Mouse (Mus musculus) C2C12 (cell line): ENCODE results near the gene Clybl. TPM values are rescaled to one million over a fixed set of nuclear protein-coding genes. Genes with fewer than 3 reads are reported as not detected.

Experiments
- H3K27me3 ChIP-seq: one replicate; pipeline ENCODE4 v1.6.1; 2011; ENCODE audit not compliant: control insufficient read depth, insufficient read depth, insufficient read length
- H3K36me3 ChIP-seq: one replicate; pipeline ENCODE4 v1.6.1; 2011; ENCODE audit not compliant: control insufficient read depth, insufficient read depth
- H3K4me3 ChIP-seq: one replicate; pipeline ENCODE4 v1.5.1; 2011; ENCODE audit warnings: mild to moderate bottlenecking, control low read depth; ENCODE audit not compliant: poor library complexity, insufficient read depth, severe bottlenecking
- H3K79me2 ChIP-seq: one replicate; pipeline ENCODE4 v1.6.1; 2011; ENCODE audit not compliant: control insufficient read depth, insufficient read depth
- H3K79me3 ChIP-seq: one replicate; pipeline ENCODE4 v1.6.1; 2011; ENCODE audit warnings: low read depth, control low read depth
- H3ac ChIP-seq: one replicate; pipeline ENCODE3; 2011; ENCODE audit warnings: low read depth; ENCODE audit not compliant: control insufficient read depth, insufficient read length
- CEBPB ChIP-seq: IDR thresholded peaks from one replicate; pipeline ENCODE4 v1.6.1; 2011; ENCODE audit warnings: low read depth, mild to moderate bottlenecking, control low read depth, moderate library complexity
- CTCF ChIP-seq: IDR thresholded peaks from one replicate; pipeline ENCODE4 v1.5.1; 2011; ENCODE audit not compliant: control insufficient read depth, insufficient read depth, insufficient read length
- FOSL1 ChIP-seq: IDR thresholded peaks from one replicate; pipeline ENCODE4 v1.8.0; 2011; ENCODE audit warnings: mild to moderate bottlenecking, low read length; ENCODE audit not compliant: poor library complexity, insufficient read depth, severe bottlenecking
- MAX ChIP-seq: IDR thresholded peaks from one replicate; pipeline ENCODE4 v1.6.1; 2011; ENCODE audit warnings: mild to moderate bottlenecking, control low read depth
- MYOD1 ChIP-seq: IDR thresholded peaks from one replicate; pipeline ENCODE4 v1.6.1; 2011; ENCODE audit warnings: low read depth; ENCODE audit not compliant: control insufficient read depth, insufficient read length
- MYOG ChIP-seq: IDR thresholded peaks from one replicate; pipeline ENCODE4 v1.6.1; 2011; ENCODE audit not compliant: control insufficient read depth, insufficient read length; ENCODE audit errors: extremely low read depth
- USF1 ChIP-seq: IDR thresholded peaks from one replicate; pipeline ENCODE4 v1.6.1; 2011; ENCODE audit warnings: low read depth, mild to moderate bottlenecking, control low read depth, moderate library complexity
- long read RNA-seq, 2 experiments: library from polyadenylated mRNA; unstranded; transcript quantifications; one replicate each; pipeline ENCODE4 v2.0.0; 2019 to 2020
- polyA plus RNA-seq: library from polyadenylated mRNA; unstranded; fragments of >200 nt; fragmentation: generic; extraction: Trizol; gene quantifications from one replicate; pipeline ENCODE4 v1.2.1, GENCODE M21; 2012; ENCODE audit warnings: missing spikeins

Clybl gene
- polyA plus RNA-seq = 5.2 TPM
- long read RNA-seq, experiment 1, transcript Clybl-201 (8 exons, 1,231 nt) = major isoform, 22 of 29 reads
- long read RNA-seq, experiment 1, partial matches to known transcripts = 6 of 29 reads
- long read RNA-seq, experiment 1, other reads (novel, unspliced or antisense) = 1 of 29 reads
- long read RNA-seq, experiment 2, transcript Clybl-201 (8 exons, 1,231 nt) = major isoform, 11 of 14 reads
- long read RNA-seq, experiment 2, partial matches to known transcripts = 0 of 14 reads
- long read RNA-seq, experiment 2, other reads (novel, unspliced or antisense) = 3 of 14 reads

- Histone ChIP-seq H3ac (peak within 1 kb of the TSS; percentile 86), H3K4me3 (peak within 1 kb of the TSS; percentile 52), H3K79me2 (no peaks in the 10 kb centered on the region), H3K27me3 (no peaks in the 10 kb centered on the region), H3K36me3 (no peaks in the 10 kb centered on the region), H3K79me3 (no peaks in the 10 kb centered on the region)
- TF ChIP-seq USF1 = no peak
- no peak for TF ChIP-seq MYOD1
- no peak for TF ChIP-seq CEBPB
- TF ChIP-seq FOSL1 = no peak
- TF ChIP-seq MAX = no peak
- peak; percentile 28 for TF ChIP-seq CTCF
- TF ChIP-seq MYOG = no peak
These were observed at the start of gene Clybl for GRCm38 (mm10) chr14:122181078-122181814. Clybl (plus strand) TSS chr14:122181704.

DNA sequence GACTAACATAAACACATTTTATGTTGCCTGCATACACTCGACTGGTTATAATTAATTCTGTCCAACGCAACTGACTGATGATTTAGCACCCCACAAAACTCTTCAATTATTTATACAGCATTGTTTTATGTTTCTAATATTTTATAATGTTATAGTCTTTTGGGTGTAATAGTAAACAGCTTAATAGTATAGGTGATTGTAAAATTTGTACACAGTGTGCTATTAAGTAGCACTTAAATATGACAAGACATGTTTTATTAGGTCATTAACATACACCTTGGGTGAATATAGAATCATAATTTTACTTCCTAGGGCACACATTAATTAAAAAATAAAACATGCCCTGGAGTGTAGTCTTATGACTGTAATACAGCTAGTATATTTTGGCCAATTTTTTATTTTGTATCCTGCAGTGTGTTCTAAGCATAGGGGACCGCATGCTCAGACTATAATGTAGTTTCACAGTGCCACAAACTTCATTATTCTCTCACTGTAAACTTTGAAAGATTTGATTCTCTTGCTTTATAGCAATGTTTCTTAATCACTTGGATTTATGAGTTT, 45.1 kb upstream of the Clybl start:
- Histone ChIP-seq H3K4me3 (no peak overlapping the region), H3K27me3 (no peaks in the 10 kb centered on the region), H3K36me3 (peaks cover 60% of the 10 kb centered on the region), H3K79me3 (peaks cover 5% of the 10 kb centered on the region), H3ac (no peak overlapping the region), H3K79me2 (peaks cover 8% of the 10 kb centered on the region)
- no peak for TF ChIP-seq MYOG
- no peak for TF ChIP-seq USF1
- TF ChIP-seq MAX = no peak

- peaks cover 8% of the 10 kb centered on the region for H3K79me2 ChIP-seq
- peaks cover 64% of the 10 kb centered on the region for H3K36me3 ChIP-seq
- no peak overlapping the region for H3K4me3 ChIP-seq
- peaks cover 4% of the 10 kb centered on the region for H3K79me3 ChIP-seq
- no peak overlapping the region for H3ac ChIP-seq
- TF ChIP-seq MYOG (no peak), USF1 (peak; percentile 3), MAX (no peak), CTCF (no peak)
- no peaks in the 10 kb centered on the region for H3K27me3 ChIP-seq
These were observed 44.3 kb upstream of the Clybl start for GRCm38 (mm10) chr14:122137234-122137633.

GRCm38 (mm10) chr14:122140126-122140525, 41.4 kb upstream of the Clybl start:
- Histone ChIP-seq H3K4me3 (no peak overlapping the region), H3K79me3 (no peaks in the 10 kb centered on the region), H3K79me2 (peaks cover 8% of the 10 kb centered on the region), H3K36me3 (peaks cover 77% of the 10 kb centered on the region), H3ac (no peak overlapping the region), H3K27me3 (no peaks in the 10 kb centered on the region)
- TF ChIP-seq CEBPB (no peak), MYOG (no peak), USF1 (no peak), FOSL1 (no peak), MYOD1 (no peak), CTCF (no peak), MAX (no peak)

- Histone ChIP-seq H3K79me3 (no peaks in the 10 kb centered on the region), H3K79me2 (no peaks in the 10 kb centered on the region), H3K27me3 (no peaks in the 10 kb centered on the region), H3ac (no peak overlapping the region), H3K4me3 (no peak overlapping the region), H3K36me3 (peaks cover 90% of the 10 kb centered on the region)
- no peak for TF ChIP-seq MYOG
- no peak for TF ChIP-seq CEBPB
- TF ChIP-seq USF1 = no peak
- no peak for TF ChIP-seq FOSL1
- no peak for TF ChIP-seq MYOD1
- no peak for TF ChIP-seq CTCF
- no peak for TF ChIP-seq MAX
These were observed 37.8 kb upstream of the Clybl start for GRCm38 (mm10) chr14:122143585-122144269.
